Mouse (Mus musculus): ENCODE results near the gene Krtap28-13.

GRCm38 (mm10) chr1:83067205-83067604 is 6.5 kb downstream of the Krtap28-13 start:
- TF ChIP-seq CTCF (IDR thresholded peaks at IDR 0.05; ENCODE audit: extremely low read depth, insufficient read length, insufficient replicate concordance, low read depth, low read length), result no peak
- no peak for TF ChIP-seq POLR2A (IDR thresholded peaks at IDR 0.05; ENCODE audit: low read depth, low read length)

Data from small intestine, adult 2 months (tissue).